In genomic region chr4:43875160-43875918, GRCm38 (mm10) we compare ENCODE assay signal across 8 mouse cellular contexts. TPM values are rescaled to one million over a fixed set of nuclear protein-coding genes. Genes with fewer than 3 reads are reported as not detected.
DNase-seq lines count a peak whose midpoint lies in the region; ATAC-seq and TF ChIP-seq lines count a peak whose summit lies in the region.

Reck (plus strand) TSS chr4:43875530.

- peaks cover 33% of the 10 kb centered on the region for H3K27me3 ChIP-seq in G1E (ENCODE audit: insufficient read depth, low read length)
- no peaks in the 10 kb centered on the region for H3K27me3 ChIP-seq in forebrain, postnatal 0 days (ENCODE audit: insufficient read depth, low read length)
- no peaks in the 10 kb centered on the region for H3K27me3 ChIP-seq in lung, embryonic 14.5 days (ENCODE audit: insufficient read depth, low read length)

- no peak within 1 kb of the TSS for H3K27ac ChIP-seq in forebrain, postnatal 0 days (ENCODE audit: low read depth, low read length)
- peak within 1 kb of the TSS; percentile 91 for H3K27ac ChIP-seq in layer of hippocampus, adult 2 months
- no peak within 1 kb of the TSS for H3K27ac ChIP-seq in lung, embryonic 14.5 days (ENCODE audit: low read depth)

- intact Hi-C loops in heart, postnatal 36 days (cut with DNase I), result no loop called here

- H3K4me1 ChIP-seq in G1E (ENCODE audit: insufficient read depth, low read depth, low read length), result peaks cover 9% of the 10 kb centered on the region; the same call in 1 of the 2 replicates
- no peaks in the 10 kb centered on the region for H3K4me1 ChIP-seq in forebrain, postnatal 0 days (ENCODE audit: insufficient read depth)
- H3K4me1 ChIP-seq in lung, embryonic 14.5 days (ENCODE audit: insufficient read depth), result peaks cover 15% of the 10 kb centered on the region

- H3K4me3 ChIP-seq in G1E (ENCODE audit: low read depth, low read length), result peak within 1 kb of the TSS; percentile 68
- H3K4me3 ChIP-seq in forebrain, postnatal 0 days (ENCODE audit: low read depth, low read length), result peak within 1 kb of the TSS; percentile 98
- peak within 1 kb of the TSS; percentile 90 for H3K4me3 ChIP-seq in layer of hippocampus, adult 2 months
- peak within 1 kb of the TSS; percentile 91 for H3K4me3 ChIP-seq in lung, embryonic 14.5 days (ENCODE audit: low read depth, low read length)

- ATAC-seq in G1E (ENCODE audit: extremely low read depth, insufficient number of reproducible peaks, low FRiP score, poor library complexity, severe bottlenecking), result no peak
- peak; percentile 92 for ATAC-seq in forebrain, postnatal 0 days
- peak; percentile 93 for ATAC-seq in lung, embryonic 14.5 days (ENCODE audit: insufficient read depth)

- H3K9me3 ChIP-seq in G1E (replicated peaks), result peaks cover 2% of the 10 kb centered on the region; the same call in 1 of the 2 replicates
- no peaks in the 10 kb centered on the region for H3K9me3 ChIP-seq in forebrain, postnatal 0 days (ENCODE audit: low read length)
- H3K9me3 ChIP-seq in lung, embryonic 14.5 days (ENCODE audit: low read depth, low read length), result no peaks in the 10 kb centered on the region

- H3K9ac ChIP-seq in forebrain, postnatal 0 days, result peak within 1 kb of the TSS; percentile 76
- peak within 1 kb of the TSS; percentile 71 for H3K9ac ChIP-seq in lung, embryonic 14.5 days

- H3K4me2 ChIP-seq in forebrain, postnatal 0 days (ENCODE audit: low read depth), result peak within 1 kb of the TSS; percentile 98
- H3K4me2 ChIP-seq in lung, embryonic 14.5 days, result peak within 1 kb of the TSS; percentile 81

- 2% methylated on average over 65 of the region's 73 CpGs for WGBS in forebrain, postnatal 0 days
- under 1% methylated on average over 72 of the region's 73 CpGs for WGBS in lung, embryonic 14.5 days

- no peaks in the 10 kb centered on the region for H3K36me3 ChIP-seq in G1E (replicated peaks)
- no peaks in the 10 kb centered on the region for H3K36me3 ChIP-seq in forebrain, postnatal 0 days (ENCODE audit: insufficient read depth)
- no peaks in the 10 kb centered on the region for H3K36me3 ChIP-seq in lung, embryonic 14.5 days (ENCODE audit: insufficient read depth)

- TF ChIP-seq CTCF in G1E (IDR thresholded peaks at IDR 0.05; ENCODE audit: low read depth, low read length), result no peak
- no peak for TF ChIP-seq CTCF in forebrain, postnatal 0 days (IDR thresholded peaks at IDR 0.05; ENCODE audit: low read depth)
- TF ChIP-seq CTCF in layer of hippocampus, adult 2 months (conservative IDR thresholded peaks at IDR 0.05), result no peak
- TF ChIP-seq CTCF in lung, embryonic 14.5 days (IDR thresholded peaks at IDR 0.05; ENCODE audit: low read depth), result no peak

- peak; percentile 29 for DNase-seq in G1E (ENCODE audit: low spot score)
- DNase-seq in cerebellum, adult 18-20 months, result peak; percentile 77 to 87
- peak; percentile 86 for DNase-seq in forebrain, postnatal 0 days
- peak; percentile 86 to 88 for DNase-seq in heart, postnatal 36 days
- DNase-seq in layer of hippocampus, adult 2 months (ENCODE audit: low spot score in 2 of 2), result peak; percentile 74 to 80
- DNase-seq in lung, embryonic 14.5 days, result peak; percentile 97
- peak; percentile 70 for DNase-seq in ovary, adult 18-20 months (ENCODE audit: low spot score)
- DNase-seq in thymus, postnatal 0 days (ENCODE audit: low spot score), result peak; percentile 78

RNA-seq across cellular contexts. Expression of gene Reck, which starts in this region (rescaled TPM):
- total RNA-seq in G1E (2014; fragmentation: Nextera tagmentation) (not detected in 2 replicates), G1E (2017) (0.06 and 0.71 TPM in 2 replicates)
- polyA plus RNA-seq in G1E (2012), result 0.02 TPM in 1 of 2 replicates, not detected in the other
- total RNA-seq in forebrain, postnatal 0 days (2014; rRNA removed), result 3.5 and 6.5 TPM in 2 replicates
- polyA plus RNA-seq in forebrain, postnatal 0 days (2015; fragmentation: Nextera tagmentation; extraction: Ambion mirVana), result 2.2 and 2.8 TPM in 2 replicates
- 1 to 10 TPM; 6.3 to 7.4 TPM for total RNA-seq in heart, postnatal 36 days (2021)
- total RNA-seq in layer of hippocampus, adult 2 months (2021), result 1 to 10 TPM; 7.7 TPM
- polyA plus RNA-seq in lung, embryonic 14.5 days (2014; fragmentation: Nextera tagmentation; extraction: Ambion mirVana), result 27.9 and 29.5 TPM in 2 replicates
- polyA plus RNA-seq in thymus, postnatal 0 days (2015; fragmentation: Nextera tagmentation; extraction: Ambion mirVana), result 2.1 and 2.2 TPM in 2 replicates

Comparison
In these comparisons a context has a peak if more than half of its experiments do, and no peak if none do; other contexts are left out.
1. Peak in DNase-seq and H3K4me3 ChIP-seq in G1E; RNA of the gene not detected or under 1 TPM.
2. DNase-seq: peak in every context shown above with its lines; median percentile 97 in lung, embryonic 14.5 days; 87 in heart, postnatal 36 days; 86 in forebrain, postnatal 0 days; 82 in cerebellum, adult 18-20 months; 78 in thymus, postnatal 0 days; 77 in layer of hippocampus, adult 2 months; 70 in ovary, adult 18-20 months; 29 in G1E.